Mouse (Mus musculus) erythroblast, embryonic 14.5 days (primary cell): ENCODE measurements around the gene Rps15.

Source experiments
- GATA1 ChIP-seq: IDR thresholded peaks from 2 replicates; pipeline ENCODE4 v1.6.1; 2012; ENCODE audit warnings: low read length, inconsistent platforms, mixed read lengths
- TAL1 ChIP-seq: IDR thresholded peaks from 3 replicates; pipeline ENCODE4 v1.6.1; 2012; ENCODE audit warnings: low read length, inconsistent platforms, mixed read lengths

- TF ChIP-seq TAL1 (no peak), GATA1 (no peak)
These were observed 10.2 kb downstream of the Rps15 start for GRCm38 (mm10) chr10:80302471-80302881.
